Mouse (Mus musculus) v-Abl transformed pro-B cells (cell line): Measurements from ENCODE around the gene Ptprj.

Experiments
- in situ Hi-C, 2 experiments: fragments of 400-800 bp; cut with MboI; formaldehyde crosslinking; loops; one replicate each; pipeline ENCODE4 v1.15.1; 2025; ENCODE audit not compliant: unreplicated experiment in 2 of 2

The Ptprj gene

DNA sequence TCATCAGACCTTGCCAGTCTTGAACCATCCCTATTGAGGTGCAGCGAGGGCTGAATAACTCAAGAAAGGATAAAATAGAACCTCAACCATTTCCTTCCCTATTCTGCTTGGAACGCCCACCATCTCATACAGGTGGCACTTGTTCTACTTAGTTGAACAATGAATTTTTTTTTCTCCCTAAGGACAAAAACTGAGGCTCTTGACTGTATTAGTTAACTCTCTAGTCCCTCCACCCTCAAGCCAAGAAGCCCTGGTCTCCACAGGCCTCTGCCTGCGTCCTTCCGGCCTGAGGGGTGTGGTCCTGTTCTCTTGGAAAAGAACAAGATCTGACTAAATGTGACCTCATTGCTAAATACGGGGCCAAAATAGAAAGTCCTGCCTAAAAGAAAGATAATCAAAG lies 48.4 kb downstream of the Ptprj start:
- in situ Hi-C loops = loop anchor here in 1 of 2 experiments (5.0 kb wide), 1 partner anchor 45 kb away; no protein-coding TSS in a partner anchor

DNA sequence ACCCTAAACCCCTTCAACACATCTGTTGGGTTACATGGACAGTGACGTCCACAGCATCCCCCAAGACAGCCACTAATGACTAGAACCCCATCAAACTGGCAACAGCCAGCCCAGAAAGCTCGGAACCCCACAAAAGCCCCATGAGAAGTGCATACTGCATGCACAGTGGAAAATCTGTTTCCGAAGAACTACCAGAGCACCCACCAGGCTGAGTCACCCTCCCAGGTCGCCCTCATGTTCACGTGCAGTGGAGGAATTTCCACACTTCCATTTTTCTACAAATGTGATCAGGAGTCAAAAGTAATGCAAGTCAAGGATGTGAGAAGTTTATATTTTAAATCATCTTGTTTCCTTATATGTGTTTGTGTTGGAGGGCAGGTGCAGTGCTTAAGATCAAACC lies 52.3 kb downstream of the Ptprj start:
- in situ Hi-C loops = no loop called here

DNA sequence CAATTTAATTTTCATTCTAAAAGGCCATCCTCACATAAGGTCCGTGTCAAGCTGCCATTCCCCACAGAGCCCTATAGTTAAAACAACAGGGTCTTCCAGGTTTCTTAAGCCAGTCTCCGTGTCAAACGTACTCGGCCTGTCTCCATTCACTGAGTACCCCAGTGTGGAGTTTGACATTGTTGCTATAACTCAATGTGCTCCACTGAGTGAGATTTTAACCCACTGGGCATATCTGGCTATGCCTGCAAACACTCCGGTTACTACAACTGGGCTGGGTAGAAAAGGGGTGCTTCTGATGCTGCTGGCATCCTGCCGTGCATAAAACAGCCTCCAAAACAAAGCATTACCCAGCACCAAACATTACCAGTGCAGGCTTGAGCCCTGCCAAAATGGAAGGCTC lies 53.5 kb downstream of the Ptprj start:
- in situ Hi-C loops = no loop called here

DNA sequence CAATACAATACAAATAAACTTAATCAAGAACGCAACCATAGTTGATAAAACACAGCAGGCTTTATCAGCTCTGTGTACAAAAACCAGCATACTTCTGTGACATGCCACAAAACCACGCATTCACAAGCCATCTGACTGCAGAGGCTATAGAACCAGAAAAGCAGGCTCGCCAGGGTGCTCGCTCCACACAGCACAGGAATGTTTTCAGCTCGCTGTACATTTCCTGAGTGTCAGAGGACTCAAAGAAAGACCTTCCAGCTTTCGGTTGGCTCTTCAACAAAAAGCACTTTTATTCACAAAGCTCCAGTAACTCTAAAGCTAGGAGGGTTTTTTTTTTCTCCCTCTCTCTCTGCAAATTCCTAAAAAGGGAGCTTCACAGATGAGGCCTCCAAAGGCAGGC lies 53.9 kb downstream of the Ptprj start:
- in situ Hi-C loops = no loop called here

DNA sequence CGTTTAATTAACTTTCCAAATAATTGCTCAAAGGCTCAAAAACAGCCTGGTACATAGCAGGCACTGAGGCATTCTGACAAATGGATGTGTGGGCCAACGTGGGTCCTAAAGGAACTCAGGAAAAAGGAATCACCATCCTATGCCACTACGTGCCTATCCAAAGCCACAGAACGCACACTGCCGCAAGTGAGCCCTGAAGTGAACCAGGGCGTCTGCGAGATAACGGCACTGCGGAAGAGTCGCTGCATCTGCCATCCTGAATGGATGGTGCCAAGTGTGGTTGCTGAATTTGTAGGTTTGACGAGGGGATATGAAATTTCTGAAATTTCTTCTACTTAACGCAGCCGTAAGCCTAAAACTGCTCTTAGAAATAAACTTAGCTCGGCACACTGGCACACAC lies 54.6 kb downstream of the Ptprj start:
- in situ Hi-C loops = no loop called here

DNA sequence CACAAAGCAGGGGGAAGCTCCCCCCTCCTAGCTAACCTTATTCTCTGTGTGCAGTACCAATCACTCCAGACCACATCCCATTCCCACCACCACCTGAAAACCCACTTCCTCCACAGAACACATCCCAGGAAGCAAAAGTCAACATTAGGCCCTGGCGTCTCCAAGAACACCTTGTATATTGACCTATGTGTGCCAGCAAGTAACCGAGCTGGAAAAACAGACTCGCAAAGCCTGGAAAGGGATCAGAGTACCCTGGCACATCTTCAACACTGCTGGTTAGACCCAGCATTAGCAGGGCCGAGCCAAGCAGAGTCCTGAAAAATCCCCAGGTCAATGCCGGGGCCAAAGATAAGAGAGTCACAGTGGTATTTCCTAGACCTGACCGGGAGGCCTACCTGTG lies 58.0 kb downstream of the Ptprj start:
- in situ Hi-C loops = no loop called here

DNA sequence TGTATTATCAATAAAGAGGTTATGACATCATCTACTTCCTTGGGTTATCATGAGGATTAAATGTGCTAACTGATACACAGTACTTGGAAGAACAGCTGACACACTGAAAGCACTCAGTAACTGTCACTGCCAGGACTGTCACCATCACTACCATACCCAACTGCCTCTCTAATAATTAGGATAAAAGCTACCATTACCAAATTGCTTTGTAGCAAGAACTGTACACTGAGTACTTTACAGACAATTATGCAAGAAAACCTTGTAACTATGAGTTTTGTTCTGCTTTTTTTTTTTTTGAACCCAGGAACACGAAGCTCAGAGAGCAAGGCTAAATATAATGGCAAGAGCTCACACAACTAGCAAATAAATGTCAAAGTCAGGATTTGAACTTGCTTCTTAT lies 58.5 kb downstream of the Ptprj start:
- in situ Hi-C loops = no loop called here

DNA sequence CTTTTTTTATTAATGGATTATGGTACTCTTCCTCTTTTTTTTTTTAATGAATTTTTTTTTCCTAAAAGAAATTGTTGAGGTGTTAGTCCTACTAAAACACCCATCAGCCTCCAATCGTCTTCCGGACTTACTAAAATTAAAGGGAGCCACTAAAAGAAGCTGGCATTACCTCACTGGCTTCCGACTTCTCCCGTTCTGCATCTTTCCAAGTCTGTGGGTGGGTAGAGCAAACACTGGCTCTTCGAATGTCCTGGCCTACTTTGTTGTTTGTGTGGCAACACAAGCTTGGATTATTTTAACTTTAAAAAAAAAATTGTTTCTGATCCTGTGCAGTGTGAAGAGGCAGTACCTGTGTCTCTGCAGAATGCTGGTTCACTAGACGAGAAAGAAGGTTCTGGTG lies 62.2 kb downstream of the Ptprj start:
- in situ Hi-C loops = no loop called here

DNA sequence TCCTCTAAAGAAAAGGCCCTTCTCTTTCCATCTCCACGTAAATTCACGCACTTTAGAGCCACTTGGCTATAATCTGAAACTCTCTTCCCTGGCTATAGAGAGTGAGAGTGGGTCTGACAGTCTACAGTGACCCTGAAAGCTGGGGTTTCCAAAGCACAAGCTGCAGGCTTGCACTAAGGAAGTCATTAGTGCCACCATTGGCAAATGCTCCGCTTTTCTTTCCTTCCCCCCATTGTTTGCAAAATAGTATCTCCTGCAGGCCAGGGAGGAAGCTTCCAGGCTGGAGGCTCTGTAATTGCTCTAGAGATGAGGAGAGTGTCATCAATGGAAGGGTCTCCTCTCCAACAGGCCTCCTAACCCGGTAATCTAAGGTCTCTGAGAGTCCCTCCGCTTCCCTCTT lies 65.5 kb downstream of the Ptprj start:
- in situ Hi-C loops = no loop called here

DNA sequence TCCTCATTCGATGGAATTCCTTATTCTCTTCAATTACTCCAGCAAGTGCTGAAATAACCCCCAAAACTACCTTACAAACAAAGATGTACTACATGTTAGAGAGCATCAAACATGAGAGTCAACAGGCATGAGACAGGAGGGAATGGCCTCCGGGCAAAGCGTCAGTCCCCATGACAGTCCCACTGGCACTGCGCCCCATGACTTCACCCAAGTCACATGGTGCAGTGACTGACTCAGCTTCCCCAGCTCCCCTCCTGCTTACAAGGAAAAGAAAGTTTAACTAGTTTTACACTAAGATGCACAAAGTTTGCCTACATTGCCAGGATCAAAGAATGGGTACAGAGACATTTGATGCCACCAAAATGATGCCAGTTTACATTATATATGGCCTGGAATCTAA lies 71.2 kb downstream of the Ptprj start:
- in situ Hi-C loops = loop anchor here in 1 of 2 experiments (5.0 to 10.0 kb wide), 3 partner anchors 68 to 166 kb away; partner anchors contain the start of gene Nup160

DNA sequence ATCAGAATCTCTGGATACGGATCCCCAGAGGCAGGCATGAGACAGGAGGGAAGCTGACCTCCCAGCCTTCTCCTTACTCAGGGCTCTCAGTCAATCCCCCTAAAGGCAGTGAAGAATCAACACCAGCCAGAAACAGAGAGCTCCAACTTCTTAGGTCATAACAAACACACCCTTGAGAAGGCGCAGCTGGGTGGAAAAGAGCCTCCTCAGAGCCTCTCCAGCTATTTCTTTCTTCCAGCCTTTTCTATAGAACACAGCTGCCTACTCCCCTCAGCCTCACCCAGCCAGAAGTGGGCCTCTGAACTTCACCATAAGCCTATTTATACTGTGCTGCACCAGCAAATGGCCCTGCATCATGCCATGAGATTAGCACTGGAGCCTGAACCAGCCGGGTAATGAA lies 74.3 kb downstream of the Ptprj start:
- in situ Hi-C loops = loop anchor here in 1 of 2 experiments (5.0 to 10.0 kb wide), 3 partner anchors 71 to 169 kb away; partner anchors contain the start of gene Nup160

DNA sequence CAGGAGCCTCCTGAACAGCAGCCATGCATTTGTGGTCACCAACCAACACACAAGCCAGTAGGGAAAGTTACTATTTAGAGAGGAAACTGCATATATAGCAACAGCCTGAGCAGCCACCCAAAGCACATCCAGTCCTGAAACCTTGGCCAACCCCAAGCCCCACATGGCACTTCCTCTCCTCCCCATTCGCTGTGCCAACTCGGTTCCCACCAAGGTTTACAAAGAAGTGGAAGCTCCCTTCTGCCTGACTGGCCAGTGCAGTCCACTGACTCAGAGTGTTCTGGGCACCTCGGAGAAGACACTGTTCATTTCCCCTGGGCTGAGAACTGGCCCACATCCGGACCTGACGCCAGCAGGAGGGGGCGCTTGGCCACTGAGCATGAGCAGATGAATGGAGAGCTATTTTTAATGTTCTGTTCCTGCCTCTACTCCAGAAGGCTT lies 75.7 kb downstream of the Ptprj start:
- in situ Hi-C loops = loop anchor here (5.0 to 10.0 kb wide), 5 partner anchors 73 to 170 kb away; partner anchors contain the start of genes Nup160 (in 1 of the 2) and Ptprj (in 1 of the 2)

DNA sequence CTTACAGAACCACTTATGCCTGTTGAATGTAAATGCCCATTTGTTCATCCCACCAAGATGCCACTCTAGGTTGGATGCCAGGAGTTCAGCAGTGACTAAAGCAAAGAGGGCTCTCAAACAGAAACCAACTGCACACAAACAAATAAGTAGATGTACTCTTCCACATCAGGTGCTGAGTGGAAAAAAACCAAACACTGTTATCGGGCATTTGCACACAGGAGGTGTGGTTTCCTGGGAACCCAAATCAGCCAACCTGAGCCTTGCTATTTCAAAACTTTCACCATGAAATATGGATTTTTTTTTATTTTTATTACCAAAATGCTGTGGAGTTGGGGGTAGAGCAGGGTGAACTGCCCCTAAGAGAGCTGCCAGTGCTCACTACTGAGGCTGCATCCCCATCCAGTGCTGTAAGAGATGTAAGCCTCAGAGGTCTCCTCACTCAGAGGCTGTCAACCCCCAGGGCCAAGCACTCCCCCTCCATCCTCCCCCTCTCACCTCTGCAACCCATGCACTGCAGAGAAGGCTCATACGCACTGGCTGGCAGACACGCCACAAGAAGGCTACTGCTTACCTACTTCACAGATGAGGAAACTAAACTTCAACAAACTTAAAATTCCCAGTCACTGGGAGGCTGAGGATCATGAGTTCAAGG lies 77.1 kb downstream of the Ptprj start:
- in situ Hi-C loops = loop anchor here (5.0 to 10.0 kb wide), 4 partner anchors 79 to 171 kb away; partner anchors contain the start of genes Nup160 (in 1 of the 2) and Ptprj (in 1 of the 2)

DNA sequence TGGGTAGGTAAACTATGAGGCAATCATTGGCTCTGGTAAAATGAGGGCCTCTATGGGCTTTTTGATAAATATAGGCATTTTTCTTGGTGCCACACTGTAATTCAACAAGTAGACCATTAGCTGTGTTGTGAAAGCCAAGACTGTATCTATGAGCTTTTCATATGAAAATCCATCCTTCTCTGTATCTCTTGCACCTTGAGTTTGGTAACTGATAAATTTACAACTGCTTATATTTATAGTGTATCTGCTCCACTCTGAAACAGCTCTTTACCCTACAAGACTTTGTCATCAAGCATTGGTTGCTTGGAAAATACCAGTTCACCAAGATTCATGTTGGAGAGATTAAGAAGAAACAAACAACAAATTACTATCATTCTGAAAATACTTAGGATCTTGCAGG lies 77.7 kb downstream of the Ptprj start:
- in situ Hi-C loops = loop anchor here (5.0 to 10.0 kb wide), 4 partner anchors 80 to 172 kb away; partner anchors contain the start of genes Nup160 (in 1 of the 2) and Ptprj (in 1 of the 2)

DNA sequence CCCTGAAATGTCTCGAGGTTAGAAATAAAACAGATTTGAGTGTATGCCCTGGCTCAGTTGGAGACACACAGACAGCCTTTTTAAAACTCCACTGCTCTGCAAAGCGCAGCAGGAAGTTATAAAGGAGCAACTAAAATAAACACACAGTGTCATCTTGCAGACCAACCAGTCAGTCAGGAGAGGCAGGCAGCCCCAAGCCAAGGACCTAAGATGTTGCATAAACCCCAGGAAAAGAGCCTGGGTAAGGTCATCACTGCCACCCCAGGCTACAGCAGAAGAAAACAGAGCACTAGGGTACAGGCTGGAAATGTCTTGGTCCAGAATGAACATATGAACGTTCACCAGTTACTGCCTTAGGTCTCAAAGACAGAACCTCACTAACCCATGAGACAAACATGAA lies 78.7 kb downstream of the Ptprj start:
- in situ Hi-C loops = loop anchor here (5.0 to 10.0 kb wide), 4 partner anchors 81 to 173 kb away; partner anchors contain the start of genes Nup160 (in 1 of the 2) and Ptprj (in 1 of the 2)

DNA sequence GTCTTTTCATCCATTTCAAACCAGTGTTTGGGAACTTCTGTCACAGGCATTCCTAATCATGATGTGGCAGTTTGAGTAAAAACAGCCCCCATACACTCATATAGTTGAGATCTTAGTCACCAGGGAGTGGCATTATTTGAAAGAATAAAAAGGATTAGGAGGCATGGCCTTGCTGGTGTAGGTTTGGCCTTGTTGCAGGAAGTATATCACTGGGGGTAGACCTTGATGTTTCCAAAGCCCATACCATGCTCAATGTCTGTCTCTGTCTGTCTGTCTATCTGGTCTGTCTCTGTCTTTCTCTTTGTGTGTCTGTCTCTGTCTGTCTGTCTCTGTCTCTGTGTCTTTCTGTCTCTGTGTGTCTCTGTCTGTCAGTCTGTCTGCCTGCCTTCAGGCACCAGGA lies 79.6 kb downstream of the Ptprj start:
- in situ Hi-C loops = loop anchor here (5.0 to 10.0 kb wide), 4 partner anchors 81 to 174 kb away; partner anchors contain the start of genes Nup160 (in 1 of the 2) and Ptprj (in 1 of the 2)

DNA sequence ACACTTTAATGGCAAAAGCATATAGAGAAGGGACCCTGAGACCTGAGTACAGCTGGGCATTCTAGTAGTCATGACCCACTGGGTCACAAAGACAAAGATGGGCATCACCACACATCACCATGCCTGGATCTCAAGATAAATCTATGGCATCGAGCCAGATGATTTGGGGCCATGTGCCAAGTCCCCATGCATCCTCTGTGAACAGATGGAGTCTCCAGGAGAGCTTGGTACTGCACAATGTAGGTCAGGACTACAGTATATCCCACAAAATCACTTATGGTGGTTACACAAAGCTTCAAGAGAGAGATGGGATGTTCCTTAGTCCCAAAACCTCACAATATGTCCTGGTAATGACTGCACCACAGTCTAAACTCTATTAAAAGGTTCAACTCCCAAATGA lies 81.4 kb downstream of the Ptprj start:
- in situ Hi-C loops = no loop called here

DNA sequence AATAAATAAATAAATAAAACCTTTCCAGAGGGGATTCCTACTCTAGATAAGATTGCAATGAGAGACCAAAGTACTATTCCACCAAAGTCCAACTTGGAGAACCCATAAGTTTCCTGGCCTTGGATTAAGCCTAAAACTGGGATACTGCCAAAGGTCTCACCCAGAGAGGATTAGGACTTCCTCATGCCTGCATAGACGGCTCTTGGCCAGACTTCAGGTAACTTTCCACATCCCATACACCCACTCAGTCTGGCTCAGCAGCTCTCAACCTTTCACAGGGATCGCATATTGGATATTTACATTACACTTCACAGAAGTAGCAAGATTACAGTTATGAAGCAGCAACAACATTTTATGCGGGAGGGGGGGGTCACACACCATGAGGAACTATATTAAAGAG lies 82.9 kb downstream of the Ptprj start:
- in situ Hi-C loops = no loop called here

DNA sequence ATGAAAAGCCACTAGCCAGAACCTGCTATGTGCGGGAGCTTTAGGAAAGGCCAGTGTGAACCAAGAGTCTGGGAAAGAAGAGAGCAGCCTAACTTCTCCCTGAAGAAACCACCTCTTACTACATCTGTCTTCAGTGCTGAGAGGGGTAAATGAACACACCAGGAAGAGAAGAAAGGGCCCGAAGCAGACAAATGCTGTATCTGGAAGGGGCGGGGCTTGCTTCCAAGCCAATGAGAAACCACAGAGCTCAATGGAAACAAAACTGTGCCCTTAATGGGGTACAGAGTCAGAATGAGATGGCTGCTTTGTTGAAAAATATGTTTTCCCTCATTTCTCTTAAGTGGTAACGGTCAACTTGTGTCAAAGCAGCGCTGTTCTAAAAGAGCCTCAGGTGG lies 83.8 kb downstream of the Ptprj start:
- in situ Hi-C loops = no loop called here

DNA sequence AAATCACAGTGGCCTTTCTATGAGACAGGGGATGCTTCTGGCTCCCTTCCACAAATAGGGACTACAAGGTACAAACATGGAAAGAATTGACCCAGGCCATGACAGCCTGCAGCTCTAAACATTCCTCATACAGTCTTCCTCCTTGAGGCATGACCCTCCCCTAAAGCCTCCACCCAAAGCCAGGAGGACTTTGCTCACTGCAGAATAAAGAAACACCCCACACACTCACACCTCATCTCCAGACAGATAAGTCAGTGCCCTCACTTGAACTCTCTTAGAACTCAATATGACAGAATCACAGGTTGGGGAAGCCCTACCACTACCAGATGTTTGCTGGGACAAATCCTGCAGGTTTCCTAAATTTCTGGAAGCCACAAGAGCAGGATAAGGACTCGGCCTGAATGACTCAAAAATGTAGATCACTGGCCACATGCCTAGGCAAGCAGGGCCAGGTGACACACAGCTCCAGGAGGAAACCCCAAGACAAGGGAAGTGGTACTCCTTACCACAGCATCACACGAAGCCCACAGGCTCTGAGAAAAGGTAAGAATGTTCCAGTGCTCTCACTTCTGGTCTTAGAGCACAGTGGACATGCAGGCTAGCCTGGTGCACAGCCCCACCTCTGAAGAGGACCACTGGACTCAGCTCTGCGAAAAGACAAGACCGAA lies 84.3 kb downstream of the Ptprj start:
- in situ Hi-C loops = no loop called here

DNA sequence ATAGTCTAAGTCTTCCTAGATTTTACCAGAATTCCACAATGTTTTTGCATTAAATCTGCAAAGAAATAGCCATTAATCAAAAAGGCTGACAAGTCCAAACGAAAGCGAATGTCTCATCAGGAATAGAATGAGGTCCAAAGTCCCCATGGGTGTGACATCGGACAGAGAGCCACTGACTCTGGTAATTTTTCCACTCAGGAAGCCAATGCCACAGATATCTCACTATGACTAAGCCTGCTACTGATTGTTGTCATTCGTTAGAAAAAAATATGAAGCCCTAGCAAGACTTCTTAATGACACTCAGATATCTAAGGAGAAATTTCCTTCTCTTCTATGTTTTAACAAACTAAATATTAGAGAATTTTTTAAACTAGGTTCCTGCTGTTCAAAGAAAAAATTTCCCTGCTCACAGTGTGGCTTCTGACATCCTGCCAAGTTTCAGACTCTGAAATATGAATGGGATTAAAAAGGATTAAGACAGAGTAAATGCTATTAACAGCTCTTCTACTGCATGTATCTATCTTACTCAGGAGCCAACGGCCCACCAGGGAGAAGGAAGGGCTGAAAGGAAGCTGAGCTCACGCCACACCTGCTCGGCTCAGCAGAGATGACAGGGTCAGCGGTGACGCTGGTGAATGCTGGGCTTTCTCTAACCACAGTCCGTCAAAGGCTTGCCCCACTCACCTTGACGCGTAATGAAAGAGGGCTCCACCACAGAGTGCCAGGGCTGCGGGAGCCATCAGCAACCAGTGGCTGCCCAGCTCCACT lies 90.0 kb downstream of the Ptprj start:
- in situ Hi-C loops = no loop called here
